Mouse (Mus musculus): ENCODE results near the gene Fyco1. TPM values are rescaled to one million over a fixed set of nuclear protein-coding genes. Genes with fewer than 3 reads are reported as not detected.

Gene Fyco1
- polyA plus RNA-seq, 1 experiment from 2014 or later = 6.2 TPM

- peaks cover 6% of the 10 kb centered on the region; the same call in 1 of the 2 replicates for H3K4me1 ChIP-seq (ENCODE audit: control insufficient read depth, insufficient read depth, low read length)
- under 1% methylated on average over 27 of the region's 27 CpGs for WGBS
- no peaks in the 10 kb centered on the region for H3K27me3 ChIP-seq (ENCODE audit: control insufficient read depth, insufficient read depth, low read length)
- peak overlapping the region; percentile 63 for H3K9ac ChIP-seq (ENCODE audit: low read length)
- no peaks in the 10 kb centered on the region for H3K36me3 ChIP-seq (ENCODE audit: control insufficient read depth, insufficient read depth, low read length)
- 0 out of 2 replicates have a peak overlapping the region, but pooled peaks have one; percentile 1 for H3K27ac ChIP-seq (ENCODE audit: low read depth, low read length)
- ATAC-seq (ENCODE audit: insufficient read depth, low FRiP score, low TSS enrichment) (peak; percentile 75), DNase-seq (ENCODE audit: low spot score) (no peak)
- peak overlapping the region; percentile 68 for H3K4me3 ChIP-seq (ENCODE audit: low read depth, low read length)
- peak overlapping the region; percentile 66 for H3K4me2 ChIP-seq (ENCODE audit: low read depth)
- no peaks in the 10 kb centered on the region for H3K9me3 ChIP-seq (ENCODE audit: control insufficient read depth, low read length)
Measured at GRCm38 (mm10) chr9:123851062-123851712, 512 bp downstream of the Fyco1 start.

DNA sequence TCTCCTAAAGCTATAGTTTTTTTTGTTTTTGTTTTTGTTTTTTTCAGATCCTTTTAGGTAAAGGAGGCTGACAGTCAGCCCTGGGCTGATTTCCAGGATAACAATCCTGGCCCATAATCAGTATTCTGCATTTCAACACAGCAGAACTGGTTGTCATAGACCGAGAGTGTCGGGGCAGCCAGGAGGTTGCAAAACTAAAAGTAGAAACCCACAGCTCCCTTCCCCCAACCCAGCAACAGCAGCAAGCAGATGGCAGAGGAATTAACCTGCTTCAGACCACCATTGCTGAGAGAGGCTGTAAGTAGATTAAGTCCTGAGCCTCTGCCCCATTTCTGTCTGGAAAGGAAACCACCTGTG, 1.0 kb downstream of the Fyco1 start:
- H3K9me3 ChIP-seq (ENCODE audit: control insufficient read depth, low read length) = no peaks in the 10 kb centered on the region
- DNase-seq (ENCODE audit: low spot score) (no peak), ATAC-seq (ENCODE audit: insufficient read depth, low FRiP score, low TSS enrichment) (no peak)
- peak overlapping the region; percentile 68 for H3K4me3 ChIP-seq (ENCODE audit: low read depth, low read length)
- 39% methylated on average over 2 of the region's 2 CpGs for WGBS
- peaks cover 6% of the 10 kb centered on the region; the same call in 1 of the 2 replicates for H3K4me1 ChIP-seq (ENCODE audit: control insufficient read depth, insufficient read depth, low read length)
- H3K9ac ChIP-seq (ENCODE audit: low read length) = no peak overlapping the region
- H3K36me3 ChIP-seq (ENCODE audit: control insufficient read depth, insufficient read depth, low read length) = no peaks in the 10 kb centered on the region
- H3K27me3 ChIP-seq (ENCODE audit: control insufficient read depth, insufficient read depth, low read length) = no peaks in the 10 kb centered on the region
- H3K27ac ChIP-seq (ENCODE audit: low read depth, low read length) = no peak overlapping the region
- H3K4me2 ChIP-seq (ENCODE audit: low read depth) = peak overlapping the region; percentile 66

DNA sequence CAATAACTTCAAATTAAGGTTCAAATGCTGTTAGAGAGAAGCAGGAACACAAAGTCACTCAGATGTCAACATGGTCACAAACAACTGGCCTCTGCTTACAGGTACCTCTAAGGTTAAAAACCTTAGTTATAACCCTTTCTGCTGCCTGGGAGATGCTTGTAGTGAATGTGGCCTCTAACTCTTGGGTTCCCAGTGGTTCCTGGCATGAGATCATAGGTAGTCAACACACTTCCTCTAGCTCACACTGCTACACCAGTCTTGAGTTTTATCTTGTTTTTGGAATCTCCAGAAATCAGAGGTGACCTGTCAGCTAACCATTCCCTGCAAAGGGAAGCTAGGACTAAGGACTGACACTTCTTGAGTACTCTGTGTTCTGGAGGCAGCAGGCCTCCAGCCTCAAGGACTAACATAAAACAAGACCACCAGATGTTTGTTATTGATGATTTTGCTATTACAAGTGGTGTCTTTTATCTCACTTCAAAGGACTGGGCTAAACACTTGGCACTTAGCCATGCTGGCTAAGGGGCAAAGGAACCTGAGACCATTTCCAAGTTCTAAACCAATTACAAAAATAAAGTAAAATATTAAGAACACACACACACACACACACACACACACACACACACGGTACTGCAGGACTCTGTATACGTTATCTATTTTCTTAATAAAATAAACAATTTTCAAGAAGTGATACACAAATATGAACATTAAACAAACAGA, 1.6 kb downstream of the Fyco1 start:
- no peak for DNase-seq (ENCODE audit: low spot score)
- 66% methylated on average over 2 of the region's 2 CpGs for WGBS
- H3K9ac ChIP-seq (ENCODE audit: low read length) = no peak overlapping the region
- H3K27ac ChIP-seq (ENCODE audit: low read depth, low read length) = no peak overlapping the region
- peaks cover 6% of the 10 kb centered on the region; the same call in 1 of the 2 replicates for H3K4me1 ChIP-seq (ENCODE audit: control insufficient read depth, insufficient read depth, low read length)
- H3K36me3 ChIP-seq (ENCODE audit: control insufficient read depth, insufficient read depth, low read length) = no peaks in the 10 kb centered on the region
- no peak overlapping the region; the same call in 1 of the 2 replicates for H3K4me2 ChIP-seq (ENCODE audit: low read depth)
- no peaks in the 10 kb centered on the region for H3K9me3 ChIP-seq (ENCODE audit: control insufficient read depth, low read length)
- H3K4me3 ChIP-seq (ENCODE audit: low read depth, low read length) = no peak overlapping the region
- no peak for ATAC-seq (ENCODE audit: insufficient read depth, low FRiP score, low TSS enrichment)
- no peaks in the 10 kb centered on the region for H3K27me3 ChIP-seq (ENCODE audit: control insufficient read depth, insufficient read depth, low read length)

- H3K27me3 ChIP-seq (ENCODE audit: control insufficient read depth, insufficient read depth, low read length) = no peaks in the 10 kb centered on the region
- peaks cover 6% of the 10 kb centered on the region; the same call in 1 of the 2 replicates for H3K4me1 ChIP-seq (ENCODE audit: control insufficient read depth, insufficient read depth, low read length)
- DNase-seq (ENCODE audit: low spot score) = no peak
- H3K27ac ChIP-seq (ENCODE audit: low read depth, low read length) = no peak overlapping the region
- WGBS = 100% methylated on average over 1 of the region's 1 CpGs
- no peak overlapping the region for H3K9ac ChIP-seq (ENCODE audit: low read length)
- no peak for ATAC-seq (ENCODE audit: insufficient read depth, low FRiP score, low TSS enrichment)
- no peaks in the 10 kb centered on the region for H3K36me3 ChIP-seq (ENCODE audit: control insufficient read depth, insufficient read depth, low read length)
- H3K4me3 ChIP-seq (ENCODE audit: low read depth, low read length) = no peak overlapping the region
- H3K4me2 ChIP-seq (ENCODE audit: low read depth) = no peak overlapping the region
- no peaks in the 10 kb centered on the region for H3K9me3 ChIP-seq (ENCODE audit: control insufficient read depth, low read length)
Measured at GRCm38 (mm10) chr9:123846490-123846889, 5.2 kb downstream of the Fyco1 start.

DNA sequence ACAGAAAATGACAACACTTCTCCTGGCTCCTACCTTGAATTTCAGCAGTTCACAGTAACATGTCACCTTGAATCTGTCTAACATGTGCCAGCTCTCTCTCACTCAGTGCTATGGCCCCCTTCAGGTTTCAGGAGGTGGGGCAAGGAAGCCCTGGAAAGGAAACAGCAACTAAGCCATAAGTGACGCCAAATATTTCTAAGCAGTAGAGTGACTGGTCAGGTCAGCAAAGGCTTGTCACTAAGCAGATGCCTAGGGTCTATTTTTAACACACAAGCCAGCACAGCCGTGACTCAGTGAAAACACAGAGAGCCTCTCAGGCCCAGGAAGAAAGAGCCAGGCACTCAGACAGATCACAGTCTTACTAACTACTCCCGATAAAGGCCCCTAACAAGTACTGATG, 6.6 kb downstream of the Fyco1 start:
- DNase-seq (ENCODE audit: low spot score) = no peak
- WGBS = 83% methylated on average over 3 of the region's 3 CpGs
- Histone ChIP-seq H3K27ac (ENCODE audit: low read depth, low read length) (no peak overlapping the region), H3K9me3 (ENCODE audit: control insufficient read depth, low read length) (no peaks in the 10 kb centered on the region), H3K9ac (ENCODE audit: low read length) (no peak overlapping the region), H3K27me3 (ENCODE audit: control insufficient read depth, insufficient read depth, low read length) (no peaks in the 10 kb centered on the region), H3K4me2 (ENCODE audit: low read depth) (no peak overlapping the region), H3K4me3 (ENCODE audit: low read depth, low read length) (no peak overlapping the region), H3K36me3 (ENCODE audit: control insufficient read depth, insufficient read depth, low read length) (no peaks in the 10 kb centered on the region), H3K4me1 (ENCODE audit: control insufficient read depth, insufficient read depth, low read length) (no peaks in the 10 kb centered on the region)
- ATAC-seq (ENCODE audit: insufficient read depth, low FRiP score, low TSS enrichment) = no peak

GRCm38 (mm10) chr9:123844468-123844867, 7.2 kb downstream of the Fyco1 start:
- Histone ChIP-seq H3K4me1 (ENCODE audit: control insufficient read depth, insufficient read depth, low read length) (no peaks in the 10 kb centered on the region), H3K9me3 (ENCODE audit: control insufficient read depth, low read length) (no peaks in the 10 kb centered on the region), H3K4me3 (ENCODE audit: low read depth, low read length) (no peak overlapping the region), H3K4me2 (ENCODE audit: low read depth) (no peak overlapping the region), H3K9ac (ENCODE audit: low read length) (no peak overlapping the region), H3K27me3 (ENCODE audit: control insufficient read depth, insufficient read depth, low read length) (no peaks in the 10 kb centered on the region), H3K36me3 (ENCODE audit: control insufficient read depth, insufficient read depth, low read length) (no peaks in the 10 kb centered on the region), H3K27ac (ENCODE audit: low read depth, low read length) (no peak overlapping the region)
- ATAC-seq (ENCODE audit: insufficient read depth, low FRiP score, low TSS enrichment) = no peak
- 91% methylated on average over 3 of the region's 3 CpGs for WGBS
- DNase-seq (ENCODE audit: low spot score) = no peak

- Histone ChIP-seq H3K36me3 (ENCODE audit: control insufficient read depth, insufficient read depth, low read length) (no peaks in the 10 kb centered on the region; the same call in 1 of the 2 replicates), H3K9ac (ENCODE audit: low read length) (no peak overlapping the region), H3K27me3 (ENCODE audit: control insufficient read depth, insufficient read depth, low read length) (no peaks in the 10 kb centered on the region), H3K9me3 (ENCODE audit: control insufficient read depth, low read length) (no peaks in the 10 kb centered on the region), H3K4me2 (ENCODE audit: low read depth) (no peak overlapping the region), H3K4me3 (ENCODE audit: low read depth, low read length) (no peak overlapping the region), H3K4me1 (ENCODE audit: control insufficient read depth, insufficient read depth, low read length) (no peaks in the 10 kb centered on the region), H3K27ac (ENCODE audit: low read depth, low read length) (no peak overlapping the region)
- WGBS = 91% methylated on average over 6 of the region's 6 CpGs
- no peak for DNase-seq (ENCODE audit: low spot score)
- no peak for ATAC-seq (ENCODE audit: insufficient read depth, low FRiP score, low TSS enrichment)
Measured at GRCm38 (mm10) chr9:123840243-123840642, 11.5 kb downstream of the Fyco1 start.

- no peak overlapping the region for H3K9ac ChIP-seq (ENCODE audit: low read length)
- WGBS = 92% methylated on average over 3 of the region's 3 CpGs
- H3K27me3 ChIP-seq (ENCODE audit: control insufficient read depth, insufficient read depth, low read length) = no peaks in the 10 kb centered on the region
- no peak overlapping the region for H3K27ac ChIP-seq (ENCODE audit: low read depth, low read length)
- ATAC-seq (ENCODE audit: insufficient read depth, low FRiP score, low TSS enrichment) (no peak), DNase-seq (ENCODE audit: low spot score) (no peak)
- no peaks in the 10 kb centered on the region for H3K9me3 ChIP-seq (ENCODE audit: control insufficient read depth, low read length)
- H3K4me1 ChIP-seq (ENCODE audit: control insufficient read depth, insufficient read depth, low read length) = no peaks in the 10 kb centered on the region
- no peak overlapping the region for H3K4me2 ChIP-seq (ENCODE audit: low read depth)
- H3K36me3 ChIP-seq (ENCODE audit: control insufficient read depth, insufficient read depth, low read length) = no peaks in the 10 kb centered on the region; the same call in 1 of the 2 replicates
- H3K4me3 ChIP-seq (ENCODE audit: low read depth, low read length) = no peak overlapping the region
Measured at GRCm38 (mm10) chr9:123835851-123836250, 15.8 kb downstream of the Fyco1 start.

- H3K9ac ChIP-seq (ENCODE audit: low read length) = no peak overlapping the region
- 0 out of 2 replicates have a peak, but pooled peaks cover 4% of the 10 kb centered on the region for H3K36me3 ChIP-seq (ENCODE audit: control insufficient read depth, insufficient read depth, low read length)
- no peak overlapping the region for H3K4me3 ChIP-seq (ENCODE audit: low read depth, low read length)
- no peaks in the 10 kb centered on the region for H3K4me1 ChIP-seq (ENCODE audit: control insufficient read depth, insufficient read depth, low read length)
- H3K27me3 ChIP-seq (ENCODE audit: control insufficient read depth, insufficient read depth, low read length) = no peaks in the 10 kb centered on the region
- WGBS = 96% methylated on average over 4 of the region's 4 CpGs
- H3K4me2 ChIP-seq (ENCODE audit: low read depth) = no peak overlapping the region
- H3K9me3 ChIP-seq (ENCODE audit: control insufficient read depth, low read length) = no peaks in the 10 kb centered on the region
- no peak for ATAC-seq (ENCODE audit: insufficient read depth, low FRiP score, low TSS enrichment)
- DNase-seq (ENCODE audit: low spot score) = no peak
- no peak overlapping the region for H3K27ac ChIP-seq (ENCODE audit: low read depth, low read length)
Measured at GRCm38 (mm10) chr9:123828916-123829315, 22.8 kb downstream of the Fyco1 start.

Measured in neural tube, embryonic 11.5 days (tissue).